15 mouse cellular contexts compared by ENCODE assay signal in the genomic region with DNA sequence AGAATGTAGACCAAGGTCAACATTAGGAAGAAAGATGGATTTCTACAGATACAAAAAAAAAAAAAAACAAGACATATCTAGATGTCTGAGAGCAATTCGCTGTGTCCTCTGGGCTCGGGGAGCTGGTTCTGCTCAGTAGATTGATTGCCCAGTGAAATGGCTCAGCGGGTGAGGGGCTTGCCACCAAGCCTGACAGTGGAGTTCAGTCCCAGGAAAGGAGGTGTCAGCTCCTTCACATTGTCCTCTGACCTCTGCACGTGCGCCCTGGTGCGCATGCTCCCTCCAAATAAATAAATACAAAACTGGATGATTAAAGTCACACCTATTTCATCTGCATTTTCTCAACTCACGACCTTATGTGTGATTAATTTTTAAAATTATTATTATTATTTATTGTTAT. TPM values are rescaled to one million over a fixed set of nuclear protein-coding genes. Genes with fewer than 3 reads are reported as not detected.
DNase-seq lines count a peak whose midpoint lies in the region; ATAC-seq and TF ChIP-seq lines count a peak whose summit lies in the region.
"Had no signal": no experiment of that assay in that cellular context is flagged by ENCODE, and none has a peak within 500 bp of the region (broad histone marks: within the 10 kb centered on the region; RNA-seq: fewer than 3 reads in every experiment).

No protein-coding gene starts in this region.

- no peak for TF ChIP-seq POLR2A in cortical plate, adult 2 months (IDR thresholded peaks at IDR 0.05; ENCODE audit: extremely low read depth, insufficient read depth, low read length)

- ATAC-seq in heart, postnatal 0 days (ENCODE audit: insufficient read depth, low read depth): no peak
- no peak for ATAC-seq in lung, embryonic 16.5 days (ENCODE audit: low read depth)
- no peak for ATAC-seq in stomach, embryonic 16.5 days (ENCODE audit: insufficient read depth, low FRiP score)
- ATAC-seq: midbrain, embryonic 16.5 days had no signal

- no peak for TF ChIP-seq EP300 in heart, postnatal 0 days (IDR thresholded peaks at IDR 0.05; ENCODE audit: low read depth)

- no peaks in the 10 kb centered on the region for H3K36me3 ChIP-seq in heart, postnatal 0 days (replicated peaks; ENCODE audit: control insufficient read depth, insufficient read depth, low read length)
- no peaks in the 10 kb centered on the region for H3K36me3 ChIP-seq in lung, embryonic 16.5 days (ENCODE audit: control insufficient read depth, insufficient read depth, low read length)
- H3K36me3 ChIP-seq in stomach, embryonic 16.5 days (ENCODE audit: control insufficient read depth, insufficient read depth, low read length): no peaks in the 10 kb centered on the region
- H3K36me3 ChIP-seq: embryonic facial prominence, embryonic 13.5 days; hindbrain, embryonic 15.5 days; neural tube, embryonic 15.5 days had no signal

- no peaks in the 10 kb centered on the region for H3K9me3 ChIP-seq in heart, postnatal 0 days (replicated peaks; ENCODE audit: control insufficient read depth, low read length)
- H3K9me3 ChIP-seq in lung, embryonic 16.5 days (ENCODE audit: control insufficient read depth, low read length): no peaks in the 10 kb centered on the region
- no peaks in the 10 kb centered on the region for H3K9me3 ChIP-seq in stomach, embryonic 16.5 days (replicated peaks; ENCODE audit: control insufficient read depth, low read length)
- H3K9me3 ChIP-seq: embryonic facial prominence, embryonic 13.5 days; hindbrain, embryonic 15.5 days; neural tube, embryonic 15.5 days had no signal

- peak overlapping the region; percentile 90 for H3K27ac ChIP-seq in heart, postnatal 0 days (ENCODE audit: low read depth)
- H3K27ac ChIP-seq in lung, embryonic 16.5 days (ENCODE audit: low read length): peak overlapping the region; percentile 88
- H3K27ac ChIP-seq in cortical plate, adult 2 months (ENCODE audit: insufficient read depth, low read length): peak overlapping the region; percentile 62
- peak overlapping the region; percentile 75; the same call in 1 of the 2 replicates for H3K27ac ChIP-seq in stomach, embryonic 16.5 days (ENCODE audit: low read length)
- H3K27ac ChIP-seq: embryonic facial prominence, embryonic 13.5 days; liver, embryonic 14.5 days; neural tube, embryonic 15.5 days had no signal

- DNase-seq in heart, postnatal 0 days (ENCODE audit: low spot score): no peak
- DNase-seq in heart, adult 11 months: no peak
- no peak for DNase-seq in lung, postnatal 36 days
- no peak for DNase-seq in layer of hippocampus, adult 18-20 months (ENCODE audit: low spot score in 2 of 2)
- DNase-seq: kidney, postnatal 10 days; thymus, postnatal 36 days had no signal

- no peak for TF ChIP-seq CTCF in heart, postnatal 0 days (IDR thresholded peaks at IDR 0.05; ENCODE audit: low read depth)
- no peak for TF ChIP-seq CTCF in cortical plate, adult 2 months (IDR thresholded peaks at IDR 0.05; ENCODE audit: extremely low read depth, insufficient read depth, low read length)

- 72% methylated on average over 7 of the region's 7 CpGs for WGBS in heart, postnatal 0 days
- 46% methylated on average over 7 of the region's 7 CpGs for WGBS in lung, embryonic 16.5 days
- WGBS in stomach, embryonic 16.5 days: 53% methylated on average over 7 of the region's 7 CpGs

- no peak overlapping the region for H3K4me3 ChIP-seq in heart, postnatal 0 days (ENCODE audit: low read depth, low read length)
- H3K4me3 ChIP-seq in lung, embryonic 16.5 days (ENCODE audit: low read length): no peak overlapping the region
- no peak overlapping the region for H3K4me3 ChIP-seq in cortical plate, adult 2 months (ENCODE audit: insufficient read depth, low read length)
- H3K4me3 ChIP-seq in stomach, embryonic 16.5 days (replicated peaks; ENCODE audit: low read length): no peak overlapping the region
- H3K4me3 ChIP-seq: embryonic facial prominence, embryonic 13.5 days; hindbrain, embryonic 15.5 days; neural tube, embryonic 15.5 days had no signal

- no peak overlapping the region for H3K9ac ChIP-seq in heart, postnatal 0 days (replicated peaks; ENCODE audit: low read depth, low read length)
- H3K9ac ChIP-seq in lung, embryonic 16.5 days (ENCODE audit: low read length): no peak overlapping the region
- no peak overlapping the region for H3K9ac ChIP-seq in stomach, embryonic 16.5 days (ENCODE audit: low read length)
- H3K9ac ChIP-seq: embryonic facial prominence, embryonic 13.5 days; forebrain, postnatal 0 days; hindbrain, embryonic 15.5 days; liver, embryonic 14.5 days; neural tube, embryonic 15.5 days had no signal

- H3K27me3 ChIP-seq in heart, postnatal 0 days (ENCODE audit: control insufficient read depth, insufficient read depth, low read length): no peaks in the 10 kb centered on the region
- H3K27me3 ChIP-seq in lung, embryonic 16.5 days (ENCODE audit: control insufficient read depth, insufficient read depth, low read depth, low read length): no peaks in the 10 kb centered on the region
- no peaks in the 10 kb centered on the region for H3K27me3 ChIP-seq in stomach, embryonic 16.5 days (ENCODE audit: control insufficient read depth, insufficient read depth, low read length)
- H3K27me3 ChIP-seq: embryonic facial prominence, embryonic 13.5 days; hindbrain, embryonic 15.5 days; neural tube, embryonic 15.5 days had no signal

- no peak overlapping the region for H3K4me2 ChIP-seq in heart, postnatal 0 days (ENCODE audit: low read depth, low read length)
- H3K4me2 ChIP-seq in lung, embryonic 16.5 days (ENCODE audit: low read depth, low read length): no peak overlapping the region
- no peak overlapping the region for H3K4me2 ChIP-seq in stomach, embryonic 16.5 days (ENCODE audit: low read depth, low read length)
- H3K4me2 ChIP-seq: embryonic facial prominence, embryonic 13.5 days; hindbrain, embryonic 15.5 days; neural tube, embryonic 15.5 days had no signal

- H3K4me1 ChIP-seq in heart, postnatal 0 days (ENCODE audit: control insufficient read depth, insufficient read depth): peaks cover 21% of the 10 kb centered on the region
- peaks cover 2% of the 10 kb centered on the region; the same call in 1 of the 2 replicates for H3K4me1 ChIP-seq in lung, embryonic 16.5 days (replicated peaks; ENCODE audit: control insufficient read depth, insufficient read depth, low read length)
- no peaks in the 10 kb centered on the region; the same call in 1 of the 2 replicates for H3K4me1 ChIP-seq in cortical plate, adult 2 months (ENCODE audit: control insufficient read depth, insufficient read depth, low read length)
- H3K4me1 ChIP-seq in stomach, embryonic 16.5 days (ENCODE audit: control insufficient read depth, insufficient read depth, low read length): no peaks in the 10 kb centered on the region
- H3K4me1 ChIP-seq: hindbrain, embryonic 15.5 days had no signal

RNA-seq across cellular contexts. Expression of a gene that starts 1.9 kb away (rescaled TPM):
- 55.0 and 62.5 TPM in 2 replicates for total RNA-seq in heart, postnatal 0 days (2014; rRNA removed; ENCODE audit: low replicate concordance)
- polyA plus RNA-seq in heart, postnatal 0 days (2015; fragmentation: Nextera tagmentation; extraction: Ambion mirVana): 42.4 and 42.9 TPM in 2 replicates
- 43.4 and 46.4 TPM in 2 replicates for polyA plus RNA-seq in lung, embryonic 16.5 days (2015; fragmentation: Nextera tagmentation; extraction: Ambion mirVana)
- 37.7 and 38.0 TPM in 2 replicates for polyA plus RNA-seq in cortical plate, adult 2 months (2012; rRNA removed)
- 45.5 and 48.9 TPM in 2 replicates for polyA plus RNA-seq in stomach, embryonic 16.5 days (2015; fragmentation: Nextera tagmentation; extraction: Ambion mirVana)
- total RNA-seq in layer of hippocampus, adult 18-20 months (2021): 10 to 100 TPM; 47.1 to 50.6 TPM
